Mouse (Mus musculus) limb, embryonic 15.5 days (tissue): Measurements from ENCODE around the gene Spty2d1. TPM values are rescaled to one million over a fixed set of nuclear protein-coding genes. Genes with fewer than 3 reads are reported as not detected.
"Not testable (repeated sequence)": the region's sequence is repeated elsewhere in the genome, so short reads cannot be mapped to it uniquely, and the experiment has no call there.

Experiments
- ATAC-seq: fragments of 200-750 bp; cut with Nextera tagmentation; 2 replicates; pipeline ENCODE4 v1.8.0; 2017; ENCODE audit warnings: low read depth, moderate TSS enrichment; ENCODE audit not compliant: insufficient number of reproducible peaks, low FRiP score, low TSS enrichment
- H3K27ac ChIP-seq: fragments of 300-500 bp; sonication (generic); 2 replicates; pipeline ENCODE4 v1.5.1; 2015; ENCODE audit warnings: moderate library complexity, mild to moderate bottlenecking, inconsistent platforms
- H3K27me3 ChIP-seq: fragments of 300-500 bp; sonication (generic); 2 replicates; pipeline ENCODE4 v1.6.1; 2015; ENCODE audit warnings: inconsistent platforms
- H3K36me3 ChIP-seq: fragments of 300-500 bp; sonication (generic); 2 replicates; pipeline ENCODE4 v1.6.1; 2015; ENCODE audit warnings: inconsistent platforms
- H3K4me1 ChIP-seq: fragments of 300-500 bp; sonication (generic); 2 replicates; pipeline ENCODE4 v1.6.1; 2015; ENCODE audit warnings: inconsistent platforms
- H3K4me2 ChIP-seq: fragments of 300-500 bp; sonication (generic); 2 replicates; pipeline ENCODE4 v1.6.1; 2015; ENCODE audit warnings: mild to moderate bottlenecking, inconsistent platforms
- H3K4me3 ChIP-seq: fragments of 300-500 bp; sonication (generic); 2 replicates; pipeline ENCODE4 v1.5.1; 2015; ENCODE audit warnings: mild to moderate bottlenecking, inconsistent platforms
- H3K9ac ChIP-seq: fragments of 300-500 bp; sonication (generic); 2 replicates; pipeline ENCODE4 v1.6.1; 2015; ENCODE audit warnings: inconsistent platforms
- H3K9me3 ChIP-seq: fragments of 300-500 bp; sonication (generic); 2 replicates; pipeline ENCODE4 v1.6.1; 2016; ENCODE audit warnings: inconsistent platforms
- WGBS: fragments of 180-500 bp; shearing (Covaris S2); methylation state at CpG from one replicate; pipeline ENCODE4 v1.1.7; 2015; 5-methylcytosine and 5-hydroxymethylcytosine counted together
- polyA plus RNA-seq: library from polyadenylated mRNA; unstranded; fragments of >200 nt; fragmentation: Nextera tagmentation; extraction: Ambion mirVana; gene quantifications from 2 replicates; pipeline ENCODE4 v1.2.1, GENCODE M21; 2015

Gene Spty2d1
- polyA plus RNA-seq, 1 experiment from 2014 or later = 23.3 TPM

DNA sequence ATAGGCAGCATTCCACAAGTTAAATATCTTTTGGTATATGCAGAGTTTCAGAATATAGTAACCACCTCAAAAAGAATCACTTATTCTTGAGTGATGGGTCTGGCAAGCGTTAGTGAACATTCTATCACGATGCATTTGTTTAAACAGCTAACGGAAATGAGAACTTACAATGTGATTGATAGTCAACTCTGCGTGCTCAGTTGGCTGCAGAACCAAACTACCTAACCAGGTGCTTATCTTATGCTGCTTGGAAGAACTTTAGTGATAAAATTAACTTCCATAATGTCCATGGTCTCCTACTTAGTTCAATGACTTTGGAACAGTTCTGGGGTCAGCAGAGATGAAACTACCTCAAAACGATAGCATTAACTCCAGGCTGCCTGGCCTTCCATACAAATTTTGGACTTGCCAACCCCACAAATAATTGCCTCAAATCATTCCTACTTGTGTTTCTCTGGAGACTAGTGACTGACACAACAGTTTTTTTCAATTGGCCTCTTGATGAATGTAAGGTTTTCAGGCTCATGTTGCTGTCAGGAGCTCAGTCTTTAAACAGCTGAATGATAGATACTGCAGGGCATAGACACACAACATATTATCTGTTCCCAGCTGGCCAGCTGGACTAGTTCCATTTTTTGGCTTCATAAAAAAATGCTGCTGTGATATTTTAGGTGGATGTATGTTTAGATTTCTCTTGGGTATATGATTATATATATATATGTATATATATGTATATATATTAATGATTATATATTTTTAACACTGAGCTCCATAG lies 6.9 kb downstream of the Spty2d1 start:
- H3K27ac ChIP-seq = no peak overlapping the region
- H3K9me3 ChIP-seq = no peaks in the 10 kb centered on the region
- no peak for ATAC-seq
- peaks cover 42% of the 10 kb centered on the region for H3K4me1 ChIP-seq
- peaks cover 31% of the 10 kb centered on the region for H3K36me3 ChIP-seq
- no peak overlapping the region for H3K4me3 ChIP-seq
- no peak overlapping the region for H3K4me2 ChIP-seq
- H3K27me3 ChIP-seq = no peaks in the 10 kb centered on the region
- WGBS = 76% methylated on average over 5 of the region's 5 CpGs
- H3K9ac ChIP-seq = no peak overlapping the region

DNA sequence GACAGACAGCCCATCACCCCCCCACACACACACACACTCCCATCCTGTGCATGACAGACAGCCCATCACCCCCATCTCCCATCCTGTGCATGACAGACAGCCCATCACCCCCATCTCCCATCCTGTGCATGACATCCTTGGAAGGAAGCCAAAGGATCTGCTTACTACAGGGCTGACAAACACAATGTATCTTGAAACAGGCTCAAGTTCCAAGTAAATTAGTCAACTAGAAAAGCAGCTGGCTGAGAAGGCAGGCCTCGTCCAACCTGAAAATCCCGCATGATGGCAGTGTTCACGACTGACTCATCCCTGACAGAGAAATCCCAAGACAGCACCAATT lies 7.6 kb downstream of the Spty2d1 start:
- no peaks in the 10 kb centered on the region for H3K27me3 ChIP-seq
- 0 out of 2 replicates have a peak overlapping the region, but pooled peaks have one; percentile 43 for H3K27ac ChIP-seq
- H3K4me1 ChIP-seq = peaks cover 42% of the 10 kb centered on the region
- ATAC-seq = peak; percentile 84
- no peak overlapping the region for H3K4me3 ChIP-seq
- H3K4me2 ChIP-seq = no peak overlapping the region
- peaks cover 38% of the 10 kb centered on the region for H3K36me3 ChIP-seq
- no peak overlapping the region for H3K9ac ChIP-seq
- 61% methylated on average over 3 of the region's 3 CpGs for WGBS
- no peaks in the 10 kb centered on the region for H3K9me3 ChIP-seq

- H3K27ac ChIP-seq = peak overlapping the region; percentile 43; the same call in 1 of the 2 replicates
Observed at GRCm38 (mm10) chr7:46999983-47000643, 8.1 kb downstream of the Spty2d1 start.

GRCm38 (mm10) chr7:46998942-46999341 lies 9.3 kb downstream of the Spty2d1 start:
- 94% methylated on average over 2 of the region's 2 CpGs for WGBS
- Histone ChIP-seq H3K4me3 (no peak overlapping the region), H3K9ac (no peak overlapping the region), H3K9me3 (no peaks in the 10 kb centered on the region), H3K36me3 (peaks cover 55% of the 10 kb centered on the region), H3K27ac (no peak overlapping the region), H3K4me2 (no peak overlapping the region), H3K27me3 (no peaks in the 10 kb centered on the region), H3K4me1 (peaks cover 35% of the 10 kb centered on the region)
- ATAC-seq = no peak

More at GRCm38 (mm10) chr7:46999983-47000643, 8.1 kb downstream of the Spty2d1 start:
- Histone ChIP-seq H3K36me3 (peaks cover 43% of the 10 kb centered on the region), H3K4me2 (no peak overlapping the region), H3K4me1 (peaks cover 39% of the 10 kb centered on the region), H3K9ac (no peak overlapping the region), H3K27me3 (no peaks in the 10 kb centered on the region), H3K4me3 (no peak overlapping the region), H3K9me3 (no peaks in the 10 kb centered on the region)
- WGBS = 75% methylated on average over 8 of the region's 8 CpGs
- no peak for ATAC-seq

DNA sequence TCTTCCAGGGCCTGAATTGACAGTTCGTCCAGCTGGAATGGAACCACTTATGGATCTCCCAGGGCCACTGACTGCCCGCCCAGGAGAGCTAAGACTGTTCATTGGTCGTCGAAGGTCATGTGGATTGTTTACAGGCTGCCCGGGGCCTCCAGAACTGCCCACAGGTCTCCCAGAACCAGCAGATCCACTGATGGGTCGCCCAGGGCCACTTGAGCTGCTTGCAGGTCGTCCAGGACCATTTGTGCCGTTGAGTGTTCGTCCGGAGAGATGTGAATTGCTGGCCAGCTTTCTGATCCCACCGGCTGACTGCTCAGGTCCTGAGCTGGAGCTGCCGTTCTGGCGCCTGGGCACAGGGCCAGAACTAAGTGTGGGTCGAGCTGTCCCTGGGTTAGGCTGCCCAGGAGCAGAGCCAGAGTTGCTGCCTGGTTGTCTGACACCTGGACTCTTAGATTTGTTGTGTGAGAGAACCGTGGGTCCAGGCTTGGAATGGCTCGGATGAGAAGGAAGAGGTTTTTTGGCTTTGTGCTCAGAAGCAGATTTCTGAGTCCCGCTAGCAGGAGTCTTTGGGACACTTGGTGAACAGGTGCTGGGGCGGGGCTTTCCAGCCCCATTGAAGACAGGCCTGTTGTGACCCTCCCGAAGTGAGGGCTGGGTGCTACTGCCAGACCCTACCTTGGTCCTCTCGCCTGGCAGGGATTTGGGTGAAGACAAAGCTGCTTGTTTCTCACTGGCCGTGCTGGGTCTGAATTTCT lies 10.4 kb downstream of the Spty2d1 start:
- H3K27me3 ChIP-seq = no peaks in the 10 kb centered on the region
- H3K36me3 ChIP-seq = peaks cover 65% of the 10 kb centered on the region
- H3K9ac ChIP-seq = no peak overlapping the region
- H3K4me1 ChIP-seq = peaks cover 26% of the 10 kb centered on the region
- no peak for ATAC-seq
- H3K27ac ChIP-seq = no peak overlapping the region
- no peak overlapping the region for H3K4me3 ChIP-seq
- WGBS = 79% methylated on average over 21 of the region's 21 CpGs
- no peaks in the 10 kb centered on the region for H3K9me3 ChIP-seq
- no peak overlapping the region for H3K4me2 ChIP-seq

- ATAC-seq = no peak
Observed at GRCm38 (mm10) chr7:46997008-46997407, 11.2 kb downstream of the Spty2d1 start.

DNA sequence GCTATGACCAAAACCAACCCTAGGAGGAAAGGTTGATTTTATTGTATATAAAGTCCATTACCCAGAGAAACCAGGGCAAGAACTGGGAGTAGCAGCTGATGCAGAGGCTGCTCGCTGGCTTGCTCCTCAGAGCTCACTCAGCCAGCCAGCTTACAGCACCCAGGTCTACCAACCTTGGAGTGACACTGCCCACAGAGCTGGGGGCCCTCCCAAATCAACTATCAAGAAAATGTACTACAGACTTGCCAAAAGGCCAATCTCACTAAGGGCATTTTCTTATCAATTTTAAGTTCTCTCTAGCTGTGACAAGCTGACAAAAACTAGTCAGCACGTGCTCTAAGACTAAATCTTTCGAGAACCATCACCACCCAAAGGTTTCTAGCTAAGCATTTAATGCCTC lies 12.7 kb downstream of the Spty2d1 start:
- no peaks in the 10 kb centered on the region for H3K9me3 ChIP-seq
- peaks cover 81% of the 10 kb centered on the region for H3K36me3 ChIP-seq
- peaks cover 10% of the 10 kb centered on the region for H3K4me1 ChIP-seq
- no peak overlapping the region for H3K27ac ChIP-seq
- no peak overlapping the region for H3K4me2 ChIP-seq
- H3K27me3 ChIP-seq = no peaks in the 10 kb centered on the region
- no peak overlapping the region for H3K9ac ChIP-seq
- ATAC-seq = no peak
- WGBS = 85% methylated on average over 3 of the region's 3 CpGs
- no peak overlapping the region for H3K4me3 ChIP-seq

More at GRCm38 (mm10) chr7:46997008-46997407, 11.2 kb downstream of the Spty2d1 start:
- Histone ChIP-seq H3K9ac (no peak overlapping the region), H3K27ac (no peak overlapping the region), H3K4me2 (no peak overlapping the region), H3K4me3 (no peak overlapping the region), H3K9me3 (no peaks in the 10 kb centered on the region), H3K4me1 (peaks cover 18% of the 10 kb centered on the region), H3K27me3 (no peaks in the 10 kb centered on the region), H3K36me3 (peaks cover 70% of the 10 kb centered on the region)
- WGBS = 88% methylated on average over 4 of the region's 4 CpGs

- no peak for ATAC-seq
- H3K4me2 ChIP-seq = no peak overlapping the region
- H3K9me3 ChIP-seq = no peaks in the 10 kb centered on the region
- no peak overlapping the region for H3K27ac ChIP-seq
- peaks cover 7% of the 10 kb centered on the region for H3K4me1 ChIP-seq
- no peaks in the 10 kb centered on the region for H3K27me3 ChIP-seq
- peaks cover 74% of the 10 kb centered on the region for H3K36me3 ChIP-seq
- no peak overlapping the region for H3K9ac ChIP-seq
- no peak overlapping the region for H3K4me3 ChIP-seq
- WGBS = 84% methylated on average over 8 of the region's 8 CpGs
Observed at GRCm38 (mm10) chr7:46993079-46993478, 15.1 kb downstream of the Spty2d1 start.

- H3K27ac ChIP-seq, H3K4me2 ChIP-seq, H3K27me3 ChIP-seq, ATAC-seq, H3K9me3 ChIP-seq, H3K9ac ChIP-seq, H3K4me3 ChIP-seq: not testable (repeated sequence)
- WGBS = 77% methylated on average over 4 of the region's 4 CpGs
- Histone ChIP-seq H3K4me1 (peaks cover 13% of the 10 kb centered on the region; the same call in 1 of the 2 replicates), H3K36me3 (peaks cover 37% of the 10 kb centered on the region)
Observed at GRCm38 (mm10) chr7:46989387-46989786, 18.8 kb downstream of the Spty2d1 start.

DNA sequence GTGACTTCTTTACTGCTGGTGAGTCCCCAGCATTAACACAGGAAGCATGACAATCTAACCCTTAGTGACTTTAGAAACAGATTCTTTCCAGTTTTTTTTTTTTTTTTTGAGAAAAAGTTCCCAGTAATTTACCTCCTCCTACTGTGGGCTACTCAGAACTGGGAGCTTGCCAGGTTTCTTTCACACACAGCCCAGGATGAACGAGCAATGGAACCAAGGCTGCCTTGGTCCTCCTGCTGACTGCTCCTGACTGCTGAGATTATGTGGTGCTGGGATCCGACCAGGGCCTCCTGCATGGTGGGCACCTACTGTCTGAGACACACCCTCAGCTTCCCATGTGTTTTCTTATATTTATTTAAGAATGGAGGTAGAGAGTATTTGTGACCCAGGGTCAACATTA lies 21.1 kb downstream of the Spty2d1 start:
- Histone ChIP-seq H3K36me3 (peaks cover 19% of the 10 kb centered on the region), H3K4me2 (no peak overlapping the region), H3K9me3 (no peaks in the 10 kb centered on the region), H3K27ac (0 out of 2 replicates have a peak overlapping the region, but pooled peaks have one; percentile 9), H3K9ac (no peak overlapping the region), H3K27me3 (no peaks in the 10 kb centered on the region), H3K4me3 (no peak overlapping the region), H3K4me1 (peaks cover 13% of the 10 kb centered on the region; the same call in 1 of the 2 replicates)
- no peak for ATAC-seq
- 26% methylated on average over 2 of the region's 2 CpGs for WGBS

DNA sequence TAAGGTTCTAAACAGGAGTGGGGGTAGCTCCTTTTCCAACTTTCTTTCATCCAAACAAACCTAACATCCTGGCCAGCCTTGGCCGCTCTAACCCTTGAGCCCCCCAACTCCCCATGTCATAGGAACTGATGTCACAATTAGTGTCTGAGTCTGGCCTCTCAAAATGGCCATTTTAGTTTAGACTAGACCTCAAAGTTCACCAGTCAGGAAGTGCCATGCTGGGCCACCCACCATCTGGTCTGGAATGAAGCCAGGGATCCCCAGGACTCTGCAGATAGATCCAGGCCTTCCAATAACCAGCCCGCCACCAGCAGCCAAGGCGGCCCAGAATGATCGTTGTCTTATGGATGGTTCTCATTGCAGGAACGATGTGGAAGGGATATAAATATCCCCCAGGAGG lies 21.6 kb downstream of the Spty2d1 start:
- Histone ChIP-seq H3K36me3 (peaks cover 15% of the 10 kb centered on the region), H3K27ac (0 out of 2 replicates have a peak overlapping the region, but pooled peaks have one; percentile 9), H3K4me1 (peaks cover 13% of the 10 kb centered on the region; the same call in 1 of the 2 replicates), H3K4me3 (no peak overlapping the region), H3K9ac (no peak overlapping the region), H3K4me2 (no peak overlapping the region), H3K27me3 (no peaks in the 10 kb centered on the region), H3K9me3 (no peaks in the 10 kb centered on the region)
- 30% methylated on average over 5 of the region's 5 CpGs for WGBS
- no peak for ATAC-seq
